Mouse (Mus musculus) megakaryocyte, adult 5-6 weeks (primary cell): Measurements from ENCODE around the gene Cnga4. TPM values are rescaled to one million over a fixed set of nuclear protein-coding genes. Genes with fewer than 3 reads are reported as not detected.
"Not testable (repeated sequence)": the region's sequence is repeated elsewhere in the genome, so short reads cannot be mapped to it uniquely, and the experiment has no call there.

Experiments used
- ATAC-seq: 2 replicates; pipeline ENCODE4 v1.8.0; 2016; ENCODE audit warnings: mild to moderate bottlenecking, inconsistent platforms; ENCODE audit not compliant: poor library complexity, severe bottlenecking
- total RNA-seq, 2 experiments: library from RNA; stranded (forward) in 1 of 2; stranded (reverse) in 1 of 2; fragments of 153-499, 151-499 nt in 1 of 2; fragments of 221-1000, 200-1000 nt in 1 of 2; gene quantifications; 2 replicates each; pipeline versions ENCODE4 v1.2.3 to v1.2.4; 2015 to 2017

The Cnga4 gene
- total RNA-seq, 2 experiments from 2014 or later, result 0.25 TPM; not detected in 1

DNA sequence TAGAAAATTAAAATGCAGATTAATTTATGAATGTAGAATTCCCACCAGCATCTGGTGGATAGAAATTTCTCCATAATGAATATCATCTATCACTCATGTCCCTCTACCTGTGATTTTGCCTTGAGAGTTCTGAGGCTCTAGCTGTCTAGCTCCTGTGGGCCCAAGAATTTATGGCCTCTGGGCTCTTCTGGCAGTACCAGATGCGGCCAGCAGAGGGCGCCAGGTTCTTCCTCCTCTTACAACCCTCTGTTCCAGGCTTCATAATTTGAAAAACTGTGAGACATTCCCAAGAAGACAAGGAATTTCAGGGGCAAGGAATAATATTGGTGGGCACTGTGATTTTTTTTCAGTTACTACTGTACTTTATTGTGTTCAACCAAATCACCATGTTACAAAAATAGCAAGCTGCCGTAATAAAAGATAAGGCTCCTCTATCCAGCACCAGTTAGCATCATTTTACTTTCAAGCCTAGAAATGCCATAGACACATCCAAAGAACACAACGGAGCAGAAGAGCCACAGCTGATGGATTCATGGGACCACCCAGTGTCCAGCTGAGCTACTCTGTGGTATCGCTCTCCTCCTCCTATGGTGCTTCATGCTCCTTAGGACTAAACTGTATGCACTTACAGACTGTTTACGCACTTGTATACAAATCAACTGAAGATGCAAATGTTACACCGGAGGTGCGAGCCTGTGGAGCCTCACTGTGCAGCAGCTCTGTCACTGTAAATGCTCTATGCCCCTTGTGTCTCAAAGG, 7.7 kb downstream of the Cnga4 start:
- peak; percentile 86 for ATAC-seq

DNA sequence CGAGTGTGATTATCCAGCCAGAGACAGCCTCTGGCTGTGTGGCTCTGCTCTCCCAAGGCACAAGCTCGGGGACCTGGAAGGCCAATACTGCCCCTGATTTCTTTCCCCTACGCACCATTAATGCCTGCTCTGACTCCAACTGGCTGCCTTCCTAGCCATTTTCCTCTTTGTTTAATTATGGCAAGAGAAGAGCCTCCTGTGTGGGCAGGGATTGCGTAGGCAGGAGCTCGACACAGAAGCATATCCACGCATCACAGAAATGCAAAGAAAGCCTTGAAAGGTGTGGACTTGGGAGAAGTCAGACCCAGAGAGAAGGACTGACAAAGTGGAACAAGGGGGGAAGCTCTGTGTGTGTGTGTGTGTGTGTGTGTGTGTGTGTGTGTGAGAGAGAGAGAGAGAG, 10.0 kb downstream of the Cnga4 start:
- no peak for ATAC-seq

DNA sequence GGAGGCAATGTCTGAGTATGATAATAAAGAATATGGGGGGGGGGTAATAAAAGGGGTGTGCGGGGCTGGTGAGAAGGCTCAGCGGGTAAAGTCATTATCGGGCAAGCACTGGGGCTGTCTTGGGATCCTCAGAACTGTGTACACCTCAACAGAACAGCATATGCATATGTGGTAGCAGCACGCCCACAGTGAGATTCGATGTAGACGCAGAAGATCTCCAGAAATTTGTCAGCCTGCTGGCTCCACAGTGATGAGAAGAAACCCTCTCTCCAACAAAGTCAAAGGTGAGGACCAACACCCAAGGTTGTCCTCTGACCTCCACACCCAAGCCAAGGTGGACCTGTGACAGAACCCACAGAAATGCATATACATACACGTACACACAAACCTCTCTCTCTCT, 12.2 kb downstream of the Cnga4 start:
- no peak for ATAC-seq

DNA sequence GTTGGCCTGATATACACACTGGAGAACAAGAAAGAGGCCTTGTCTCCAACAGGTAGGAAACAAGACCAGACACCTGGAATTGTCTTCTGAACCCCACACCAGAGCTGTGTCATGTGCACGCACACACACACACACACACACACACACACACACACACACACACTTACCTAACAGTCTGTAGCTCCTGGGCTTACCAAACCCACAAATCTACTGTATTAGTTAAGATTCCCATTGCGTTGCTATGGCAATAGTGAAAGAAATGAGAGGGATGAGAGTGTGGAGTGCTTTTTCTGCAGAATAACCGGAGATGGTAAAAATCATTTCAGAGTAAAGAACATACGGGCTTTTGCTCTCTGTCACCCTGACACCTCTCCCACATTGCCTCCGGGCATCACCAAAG, 13.7 kb downstream of the Cnga4 start:
- ATAC-seq, result no peak

DNA sequence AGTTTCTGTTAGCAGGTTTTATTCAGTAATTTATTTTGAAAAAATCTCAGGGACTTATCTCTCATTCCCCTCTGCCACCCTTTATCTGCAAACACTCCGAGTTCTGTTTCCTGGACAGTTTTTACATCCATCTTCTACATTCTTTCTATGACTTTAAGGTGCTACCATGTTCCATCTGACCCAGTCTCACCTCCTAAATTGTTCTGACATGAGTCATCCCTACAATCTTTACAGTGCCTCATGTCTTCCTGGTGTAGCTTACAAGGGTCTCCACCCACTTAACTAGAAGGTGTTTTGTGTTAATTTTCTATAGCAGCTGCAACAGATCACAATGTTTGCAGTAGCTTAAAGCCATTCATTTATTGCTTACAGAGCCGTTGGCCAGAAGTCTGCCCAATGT, 16.5 kb downstream of the Cnga4 start:
- no peak for ATAC-seq

DNA sequence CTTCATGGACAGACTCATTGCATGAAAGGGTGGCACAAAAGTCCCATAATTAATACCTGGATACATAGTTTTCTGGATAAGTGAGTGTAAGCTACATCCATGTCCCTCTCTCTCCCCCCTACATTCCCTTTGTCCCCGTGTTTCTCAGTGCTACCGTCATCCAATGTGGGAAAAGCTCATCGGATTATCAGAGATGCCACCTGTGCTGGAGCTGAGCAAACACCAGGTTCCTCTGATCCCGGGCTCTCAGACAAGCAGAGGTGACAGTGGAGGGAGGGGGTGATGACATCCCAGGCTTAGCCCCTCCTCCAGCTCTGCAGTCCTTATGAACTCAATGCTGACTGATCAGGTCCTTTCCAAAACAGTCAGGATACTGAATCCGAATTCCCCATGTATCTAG, 20.0 kb downstream of the Cnga4 start:
- no peak for ATAC-seq

DNA sequence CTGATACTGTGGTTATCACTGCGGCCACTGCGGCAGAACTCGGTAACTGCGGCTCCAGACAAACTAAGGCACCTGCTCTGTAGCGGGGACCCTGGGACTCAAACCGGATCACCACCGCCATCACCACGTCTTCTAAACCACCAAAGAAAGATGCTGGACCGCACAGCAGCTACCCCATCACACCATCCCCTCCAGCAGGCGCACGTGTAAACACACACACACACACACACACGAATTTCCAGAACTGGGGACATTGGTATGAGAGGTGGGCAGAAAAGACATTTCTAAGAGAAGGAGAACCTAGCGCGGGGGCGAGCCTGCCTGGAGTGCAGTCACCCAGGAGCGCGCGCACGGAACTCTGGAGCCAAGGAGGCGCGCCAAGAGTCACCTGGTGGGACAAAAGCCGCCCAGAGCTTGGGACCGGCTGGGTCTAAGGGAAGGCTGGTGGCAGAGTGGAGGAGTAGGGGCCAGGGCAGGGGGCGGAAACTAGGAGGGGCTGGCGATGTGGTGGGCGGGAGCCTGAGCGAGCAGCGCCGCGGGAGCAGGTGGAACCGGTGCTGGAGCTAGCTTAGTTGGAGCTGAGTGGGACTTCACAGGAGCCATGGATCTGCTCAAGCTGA, 21.2 kb downstream of the Cnga4 start, which contains the start of gene Cckbr:
Gene Cckbr (plus strand): TSS at position 308 of the 620 bp plus-strand sequence.
- ATAC-seq, result no peak

DNA sequence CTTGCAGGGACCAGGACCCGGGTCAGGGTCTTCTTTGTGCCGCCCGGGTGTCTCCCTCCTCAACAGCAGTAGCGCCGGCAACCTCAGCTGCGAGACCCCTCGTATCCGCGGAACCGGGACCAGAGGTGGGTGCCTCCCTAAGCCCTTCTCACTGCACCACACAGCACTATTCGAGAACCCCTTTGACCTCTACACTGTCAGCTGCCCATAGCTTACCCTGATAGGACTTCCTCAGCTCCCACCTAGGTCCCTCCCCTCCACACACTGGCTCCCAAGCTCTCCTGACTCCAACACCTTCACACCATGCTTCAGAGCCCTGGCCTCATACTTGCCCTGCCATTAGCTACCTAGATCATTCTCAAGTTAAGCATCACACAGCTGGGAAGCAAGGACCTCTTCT, 21.7 kb downstream of the Cnga4 start:
- no peak for ATAC-seq

DNA sequence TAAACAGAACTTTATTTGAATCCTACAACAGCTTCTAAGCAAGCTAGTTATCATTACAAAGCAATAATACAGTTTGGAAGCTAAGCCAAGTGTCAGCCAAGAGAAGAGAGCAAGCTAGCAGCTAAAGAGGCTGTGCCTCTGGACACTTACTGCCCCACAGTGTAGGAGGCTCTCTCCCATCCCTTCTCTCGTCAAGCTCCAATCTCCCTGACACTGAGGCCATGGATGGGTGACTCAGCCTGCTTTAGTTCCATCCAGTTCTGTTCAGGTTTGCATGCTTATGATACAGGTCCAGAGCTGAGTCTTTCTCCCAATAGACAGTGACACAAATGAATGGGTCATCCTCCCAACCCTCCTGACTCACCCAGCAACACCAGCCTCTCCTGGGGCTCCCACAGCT, 27.7 kb downstream of the Cnga4 start:
- no peak for ATAC-seq

DNA sequence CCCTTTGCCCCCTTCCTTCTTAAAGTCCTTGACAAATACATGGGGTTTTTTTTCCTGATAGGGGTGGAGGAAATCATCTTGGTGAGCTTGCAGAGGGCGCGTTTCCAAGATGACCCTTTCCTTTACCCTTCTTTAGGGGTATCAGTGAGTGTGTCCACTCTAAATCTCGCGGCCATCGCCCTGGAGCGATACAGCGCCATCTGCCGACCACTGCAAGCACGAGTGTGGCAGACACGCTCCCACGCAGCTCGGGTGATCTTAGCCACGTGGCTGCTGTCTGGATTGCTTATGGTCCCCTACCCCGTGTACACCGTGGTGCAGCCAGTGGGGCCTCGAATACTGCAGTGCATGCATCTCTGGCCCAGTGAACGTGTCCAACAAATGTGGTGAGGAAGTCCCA, 29.5 kb downstream of the Cnga4 start:
- ATAC-seq, result no peak

DNA sequence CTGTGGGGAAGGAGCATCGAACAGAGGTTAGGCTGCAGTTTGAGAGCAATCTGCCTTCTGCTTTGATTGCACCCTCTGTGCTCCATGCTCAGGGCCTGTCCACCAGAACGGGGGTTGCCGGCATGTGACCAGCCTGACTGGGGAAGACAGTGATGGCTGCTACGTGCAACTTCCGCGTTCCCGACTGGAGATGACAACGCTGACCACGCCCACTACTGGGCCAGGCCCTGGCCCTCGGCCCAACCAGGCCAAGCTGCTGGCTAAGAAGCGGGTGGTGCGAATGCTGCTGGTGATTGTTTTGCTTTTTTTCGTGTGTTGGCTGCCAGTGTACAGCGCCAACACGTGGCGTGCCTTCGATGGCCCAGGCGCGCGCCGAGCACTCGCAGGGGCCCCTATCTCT, 30.4 kb downstream of the Cnga4 start:
- ATAC-seq, result no peak

DNA sequence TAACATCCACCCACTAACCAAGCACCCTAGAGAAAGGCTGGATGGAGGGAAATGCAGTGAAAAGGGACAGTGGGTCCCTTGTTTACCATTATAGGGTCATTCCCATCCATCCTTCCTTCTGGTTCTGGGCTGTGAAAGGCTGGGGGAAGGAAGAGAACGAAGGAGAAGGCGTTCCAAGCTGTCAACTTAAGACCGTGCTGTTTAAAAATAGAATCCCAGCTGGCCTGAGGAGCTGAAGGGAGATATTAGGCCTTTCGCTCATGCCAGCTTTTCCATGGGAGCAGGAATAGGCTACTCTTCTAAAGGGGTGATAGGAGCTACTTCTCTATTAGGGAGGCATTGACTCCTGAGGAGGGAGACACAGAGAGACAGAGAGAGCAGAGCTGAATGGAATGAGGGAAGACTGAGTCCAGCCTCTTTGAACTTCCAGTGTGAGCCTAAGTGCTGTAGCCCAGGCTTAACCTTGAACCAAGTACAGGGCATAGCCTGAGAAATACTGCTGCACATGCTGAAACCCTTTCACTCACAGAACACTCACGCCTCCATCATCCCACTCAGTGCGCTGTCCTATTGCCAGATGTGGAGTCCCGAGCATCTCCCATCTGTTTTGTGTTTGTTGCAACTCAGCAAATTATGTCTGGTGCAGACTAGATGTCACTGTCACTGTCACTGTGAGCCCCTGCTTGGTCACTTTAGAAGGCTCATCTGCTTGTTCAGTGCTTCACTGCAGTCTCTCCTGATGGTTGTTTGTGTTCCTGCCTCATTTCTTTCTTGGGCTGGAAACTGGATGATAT, 33.8 kb downstream of the Cnga4 start:
- ATAC-seq, result no peak

DNA sequence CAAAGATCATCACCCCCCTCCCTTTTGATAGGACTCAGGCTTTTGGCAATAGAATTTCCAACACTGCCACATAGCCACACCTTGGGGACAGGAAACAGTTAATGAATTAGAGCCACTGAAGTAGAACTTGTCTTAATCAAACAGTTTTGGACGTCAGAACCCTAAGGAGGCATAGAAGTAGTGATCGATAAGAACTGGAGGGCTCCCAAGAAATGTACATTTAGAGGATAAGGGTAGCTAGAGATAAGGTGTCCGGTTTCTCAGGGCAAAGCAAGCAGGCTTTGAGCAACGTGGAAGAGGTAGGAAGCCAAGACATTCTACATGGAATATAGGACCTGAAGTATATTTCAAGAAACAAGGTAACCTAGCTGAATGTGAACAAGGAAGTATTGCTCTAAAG, 37.1 kb downstream of the Cnga4 start:
- no peak for ATAC-seq

DNA sequence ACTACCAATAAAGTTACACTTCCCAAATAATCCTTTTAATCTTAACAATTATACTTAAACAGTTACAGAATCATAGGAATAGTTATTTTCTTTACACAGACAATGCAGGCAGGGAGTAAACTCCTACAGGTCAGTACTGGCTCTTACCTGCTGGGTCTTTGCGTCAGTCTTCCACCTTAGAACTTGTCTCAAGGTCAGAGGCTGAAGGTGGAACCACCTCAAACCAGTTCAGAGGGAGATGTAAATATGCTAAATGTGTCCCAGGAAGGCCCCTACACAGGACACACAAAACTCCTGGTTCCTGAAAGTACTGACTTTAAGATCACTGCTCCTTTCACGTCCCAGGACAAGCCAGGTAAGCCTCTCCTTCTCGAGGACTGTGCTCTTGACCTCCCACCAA, 40.7 kb downstream of the Cnga4 start:
- no peak for ATAC-seq

DNA sequence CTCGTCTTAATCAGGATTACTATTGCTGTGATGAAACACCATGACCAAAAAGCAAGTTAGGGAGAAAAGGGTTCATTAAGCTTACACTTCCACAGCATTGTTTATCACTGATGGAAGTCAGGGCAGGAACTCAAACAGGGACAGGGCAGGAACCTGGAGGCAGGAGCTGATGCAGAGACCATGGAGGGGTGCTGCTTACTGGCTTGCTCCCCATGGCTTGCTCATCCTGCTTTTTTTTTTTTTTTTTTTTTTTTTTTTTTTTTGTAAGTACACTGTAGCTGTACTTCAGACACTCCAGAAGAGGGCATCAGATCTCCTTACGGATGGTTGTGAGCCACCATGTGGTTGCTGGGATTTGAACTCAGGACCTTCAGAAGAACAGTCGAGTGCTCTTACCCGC, 49.0 kb downstream of the Cnga4 start:
- ATAC-seq, result not testable (repeated sequence)

Other genes starting within 250 kb of the Cnga4 start
- not detected in 2 replicates for gene Olfr684, start 240.9 kb upstream of the Cnga4 start, total RNA-seq (2015)
- gene Olfr684, start 240.9 kb upstream of the Cnga4 start, total RNA-seq (2017), result not detected in 2 replicates
- gene Olfr685, start 218.6 kb upstream of the Cnga4 start, total RNA-seq (2015), result not detected in 2 replicates
- not detected in 2 replicates for gene Olfr685, start 218.6 kb upstream of the Cnga4 start, total RNA-seq (2017)
- gene Olfr686, start 197.1 kb upstream of the Cnga4 start, total RNA-seq (2015), result not detected in 2 replicates
- gene Olfr686, start 197.1 kb upstream of the Cnga4 start, total RNA-seq (2017), result not detected in 2 replicates
- not detected in 2 replicates for gene Olfr688, start 116.5 kb upstream of the Cnga4 start, total RNA-seq (2015)
- gene Olfr688, start 116.5 kb upstream of the Cnga4 start, total RNA-seq (2017), result not detected in 2 replicates
- gene Olfr689, start 93.4 kb upstream of the Cnga4 start, total RNA-seq (2015), result not detected in 2 replicates
- gene Olfr689, start 93.4 kb upstream of the Cnga4 start, total RNA-seq (2017), result not detected in 2 replicates
- gene Olfr690, start 70.5 kb upstream of the Cnga4 start, total RNA-seq (2015), result not detected in 2 replicates
- not detected in 2 replicates for gene Olfr690, start 70.5 kb upstream of the Cnga4 start, total RNA-seq (2017)
- not detected in 2 replicates for gene Olfr691, start 62.3 kb upstream of the Cnga4 start, total RNA-seq (2015)
- gene Olfr691, start 62.3 kb upstream of the Cnga4 start, total RNA-seq (2017), result not detected in 2 replicates
- not detected in 2 replicates for gene Olfr692, start 36.3 kb upstream of the Cnga4 start, total RNA-seq (2015)
- not detected in 2 replicates for gene Olfr692, start 36.3 kb upstream of the Cnga4 start, total RNA-seq (2017)
- 0.20 TPM in 1 of 2 replicates, not detected in the other for gene Gm5901, start 29.5 kb upstream of the Cnga4 start, total RNA-seq (2015)
- gene Gm5901, start 29.5 kb upstream of the Cnga4 start, total RNA-seq (2017), result 0.73 TPM in 1 of 2 replicates, not detected in the other
- 36.2 and 39.6 TPM in 2 replicates for gene Fam160a2, start 4.5 kb upstream of the Cnga4 start, total RNA-seq (2015)
- 23.9 and 26.1 TPM in 2 replicates for gene Fam160a2, start 4.5 kb upstream of the Cnga4 start, total RNA-seq (2017)
- gene Cckbr, start 21.2 kb downstream of the Cnga4 start, total RNA-seq (2015), result not detected in 2 replicates
- not detected in 2 replicates for gene Cckbr, start 21.2 kb downstream of the Cnga4 start, total RNA-seq (2017)
- gene Cavin3, start 77.7 kb downstream of the Cnga4 start, total RNA-seq (2015), result not detected in 2 replicates
- gene Cavin3, start 77.7 kb downstream of the Cnga4 start, total RNA-seq (2017), result not detected in 2 replicates
- 25.8 and 26.1 TPM in 2 replicates for gene Smpd1, start 149.8 kb downstream of the Cnga4 start, total RNA-seq (2015)
- gene Smpd1, start 149.8 kb downstream of the Cnga4 start, total RNA-seq (2017), result 24.7 and 33.3 TPM in 2 replicates
- gene Apbb1, start 177.1 kb downstream of the Cnga4 start, total RNA-seq (2015), result 1.6 and 1.9 TPM in 2 replicates
- 3.7 and 9.5 TPM in 2 replicates for gene Apbb1, start 177.1 kb downstream of the Cnga4 start, total RNA-seq (2017)
- not detected in 2 replicates for gene Hpx, start 195.6 kb downstream of the Cnga4 start, total RNA-seq (2015)
- gene Hpx, start 195.6 kb downstream of the Cnga4 start, total RNA-seq (2017), result 0.29 TPM in 1 of 2 replicates, not detected in the other
- 14.8 and 19.7 TPM in 2 replicates for gene Trim3, start 229.0 kb downstream of the Cnga4 start, total RNA-seq (2015)
- 10.9 and 15.3 TPM in 2 replicates for gene Trim3, start 229.0 kb downstream of the Cnga4 start, total RNA-seq (2017)
- 77.3 and 105 TPM in 2 replicates for gene Timm10b, start 235.5 kb downstream of the Cnga4 start, total RNA-seq (2015)
- 85.4 and 91.6 TPM in 2 replicates for gene Timm10b, start 235.5 kb downstream of the Cnga4 start, total RNA-seq (2017)
- gene Arfip2, start 235.8 kb downstream of the Cnga4 start, total RNA-seq (2015), result 6.9 and 12.0 TPM in 2 replicates
- 24.6 and 24.8 TPM in 2 replicates for gene Arfip2, start 235.8 kb downstream of the Cnga4 start, total RNA-seq (2017)
- gene Gm45799, start 236.0 kb downstream of the Cnga4 start, total RNA-seq (2015), result 6.7 and 18.0 TPM in 2 replicates
- 6.0 and 6.6 TPM in 2 replicates for gene Gm45799, start 236.0 kb downstream of the Cnga4 start, total RNA-seq (2017)
- gene Dnhd1, start 246.3 kb downstream of the Cnga4 start, total RNA-seq (2015), result 1.8 and 4.7 TPM in 2 replicates
- gene Dnhd1, start 246.3 kb downstream of the Cnga4 start, total RNA-seq (2017), result 0.95 and 2.7 TPM in 2 replicates